Mouse (Mus musculus) CH12.LX (cell line): ENCODE data around the gene Hsd17b14.

ENCODE experiments used
- CHD1 ChIP-seq: IDR thresholded peaks from 2 replicates; pipeline ENCODE4 v1.6.1; 2012; ENCODE audit warnings: low read depth, low read length, improper control_type of control experiment, inconsistent platforms
- CHD2 ChIP-seq: IDR thresholded peaks from 2 replicates; pipeline ENCODE4 v1.6.1; 2011; ENCODE audit warnings: low read length, improper control_type of control experiment
- CTCF ChIP-seq, 2 experiments: IDR thresholded peaks in 1 of 2; conservative IDR thresholded peaks in 1 of 2; 2 replicates each; pipeline ENCODE4 v1.5.1; 2011 to 2012; ENCODE audit warnings: low read depth in 2 of 2, low read length in 2 of 2, improper control_type of control experiment in 1 of 2, inconsistent platforms in 1 of 2, mild to moderate bottlenecking in 1 of 2, moderate library complexity in 1 of 2
- HCFC1 ChIP-seq: IDR thresholded peaks from 2 replicates; pipeline ENCODE4 v1.6.1; 2012; ENCODE audit warnings: low read depth, mild to moderate bottlenecking, inconsistent platforms, low read length, improper control_type of control experiment
- MAFK ChIP-seq: IDR thresholded peaks from 2 replicates; pipeline ENCODE4 v1.6.1; 2011; ENCODE audit warnings: low read length, improper control_type of control experiment; ENCODE audit not compliant: insufficient replicate concordance
- POLR2A ChIP-seq: IDR thresholded peaks from 2 replicates; pipeline ENCODE4 v1.6.1; 2011; ENCODE audit warnings: low read depth, mild to moderate bottlenecking, improper control_type of control experiment, low read length
- TBP ChIP-seq: conservative IDR thresholded peaks from 2 replicates; pipeline ENCODE4 v1.6.1; 2011; ENCODE audit warnings: low read depth, low read length, improper control_type of control experiment
- ZC3H11A ChIP-seq: IDR thresholded peaks from 2 replicates; pipeline ENCODE4 v1.6.1; 2012; ENCODE audit warnings: low read depth, mild to moderate bottlenecking, inconsistent platforms, low read length, improper control_type of control experiment

DNA sequence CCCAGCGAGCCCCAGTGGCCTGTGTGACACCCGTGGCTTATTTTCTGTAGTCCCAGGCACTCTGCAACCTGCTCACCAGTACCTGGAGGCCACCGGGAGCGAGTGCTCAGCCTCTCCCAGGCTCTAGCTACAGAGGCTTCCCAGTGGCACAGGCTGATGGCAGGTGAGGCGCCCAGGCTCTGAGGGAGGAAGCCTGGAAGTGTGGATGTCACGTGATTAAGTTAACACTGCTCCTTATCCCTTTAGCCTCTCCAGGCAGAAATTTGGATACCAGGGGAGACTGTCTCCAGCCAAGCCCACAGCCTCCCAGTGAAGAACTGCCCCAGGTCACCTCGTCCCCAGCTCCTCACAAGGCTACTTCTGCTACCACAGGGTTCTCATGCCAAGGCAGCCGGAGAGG is 1.2 kb upstream of the Hsd17b14 start:
- TF ChIP-seq CTCF (conservative IDR thresholded peaks at IDR 0.05 in 1 of 2, IDR thresholded peaks at IDR 0.05 in 1 of 2; ENCODE audit: low read depth in 2 of 2, low read length in 2 of 2) (no peak), MAFK (no peak), POLR2A (no peak), CHD1 (no peak), HCFC1 (no peak), CHD2 (no peak), TBP (no peak), ZC3H11A (no peak)
